Mouse (Mus musculus) gastrocnemius, postnatal 14 days (tissue): ENCODE results near the gene Kank3. TPM values are rescaled to one million over a fixed set of nuclear protein-coding genes. Genes with fewer than 3 reads are reported as not detected.

ENCODE experiments used
- DNase-seq: peaks from one replicate; pipeline ENCODE4 v3.0.0; 2021; ENCODE audit warnings: mixed read lengths
- intact Hi-C: fragments of 180-260 bp; cut with DNase I; formaldehyde crosslinking; loops from one replicate; pipeline ENCODE4 v1.15.1; 2025; ENCODE audit warnings: low total_unique reads
- long read RNA-seq, 2 experiments: library from polyadenylated mRNA; stranded (forward); transcript quantifications; one replicate each; pipeline ENCODE4 v2.0.0; 2021
- total RNA-seq, 2 experiments: library from RNA; stranded (reverse); gene quantifications; 2 replicates each; pipeline ENCODE4 v1.2.3; 2021

Kank3 gene
- total RNA-seq = 10 to 100 TPM; 20.8 to 35.1 TPM
- long read RNA-seq, experiment 1, transcript Kank3-201 (11 exons, 2,641 nt) = major isoform, 84 of 145 reads
- long read RNA-seq, experiment 1, partial matches to known transcripts = 26 of 145 reads
- long read RNA-seq, experiment 1, other reads (novel, unspliced or antisense) = 32 of 145 reads
- long read RNA-seq, experiment 2, transcript Kank3-201 (11 exons, 2,641 nt) = major isoform, 94 of 133 reads
- long read RNA-seq, experiment 2, partial matches to known transcripts = 17 of 133 reads
- long read RNA-seq, experiment 2, other reads (novel, unspliced or antisense) = 14 of 133 reads

DNA sequence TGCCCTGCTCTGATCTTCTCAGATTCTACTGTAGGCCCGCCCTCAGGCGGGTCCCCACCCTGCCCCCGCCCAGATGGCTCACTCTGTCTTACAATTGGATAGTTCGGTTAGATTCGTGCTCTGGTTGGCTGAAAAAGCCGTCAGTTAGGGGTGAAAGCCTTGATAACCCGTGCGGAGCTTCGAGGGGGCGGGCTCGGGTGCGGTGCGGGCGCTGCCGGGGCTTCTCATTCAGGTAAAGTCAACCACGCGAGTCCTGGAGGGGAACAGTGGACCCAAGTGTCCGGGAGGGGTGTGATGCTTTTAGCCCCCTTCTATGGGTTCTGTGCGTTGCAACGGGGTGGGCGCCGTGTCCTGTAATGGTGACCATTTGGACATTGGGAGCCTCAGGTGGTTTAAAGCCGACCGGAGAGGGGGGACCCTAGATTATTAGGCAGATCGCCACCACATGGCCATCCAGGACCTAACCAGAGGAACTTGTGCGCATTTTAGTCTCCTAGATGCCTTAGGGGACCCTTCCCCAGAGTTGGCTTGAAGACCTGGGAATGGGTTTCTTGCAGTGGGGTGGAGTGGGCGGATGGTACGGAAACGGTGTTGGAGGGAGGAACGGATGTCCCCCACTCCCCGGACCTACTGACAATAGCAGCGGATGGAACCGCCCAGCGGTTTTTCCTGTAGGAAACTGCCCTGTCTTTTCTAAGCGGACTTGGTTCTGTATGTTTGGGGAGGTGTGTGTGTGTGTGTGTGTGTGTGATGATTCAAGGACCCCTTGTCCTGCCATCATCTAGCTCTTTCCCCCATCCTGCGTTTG is at the start of gene Kank3:
Gene Kank3 (plus strand): TSS at position 186 of the 808 bp plus-strand sequence.
- intact Hi-C loops = no loop called here
- DNase-seq = peak; percentile 93

DNA sequence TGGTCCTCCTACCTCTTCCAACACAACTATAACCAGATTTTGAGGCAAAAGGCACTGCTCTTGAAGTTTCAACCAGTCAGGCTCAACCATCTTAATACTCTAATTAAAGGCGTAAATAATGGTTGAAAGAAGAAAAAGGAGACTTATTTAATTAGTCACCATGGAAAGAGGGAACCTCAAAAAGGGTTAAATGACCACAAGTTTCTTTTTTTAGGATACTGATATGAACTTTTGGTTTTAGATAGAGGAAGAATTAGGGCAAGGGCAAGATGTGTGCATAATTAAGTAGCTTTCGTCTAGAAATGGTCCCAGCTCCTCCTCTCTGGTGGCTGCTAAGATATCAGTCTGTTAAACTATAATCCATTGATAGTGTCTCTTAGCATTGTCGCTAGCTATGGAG is 43.9 kb upstream of the Kank3 start:
- DNase-seq = no peak
- intact Hi-C loops = no loop called here

GRCm38 (mm10) chr17:33771617-33772016 is 38.7 kb upstream of the Kank3 start:
- no peak for DNase-seq
- intact Hi-C loops = no loop called here

DNA sequence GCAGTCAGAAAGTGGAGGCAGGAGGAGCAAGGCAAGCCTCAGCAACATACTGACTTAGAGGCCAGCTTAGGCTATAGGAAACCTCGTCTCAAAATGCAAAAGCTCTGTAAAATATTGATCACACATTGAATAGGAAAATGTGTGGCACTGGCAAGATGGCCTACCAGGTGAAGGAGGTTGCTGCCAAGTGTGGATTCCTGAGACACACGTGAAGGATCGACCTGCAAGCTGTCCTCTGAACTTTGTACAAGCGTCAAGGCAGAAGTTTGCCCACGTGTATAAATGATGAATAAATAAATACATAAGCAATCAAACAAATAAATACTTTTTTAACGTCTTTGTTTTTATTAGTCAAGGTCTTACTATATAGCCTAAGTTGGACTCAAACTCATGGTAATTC is 36.9 kb upstream of the Kank3 start:
- DNase-seq = no peak
- intact Hi-C loops = no loop called here

- intact Hi-C loops = no loop called here
- no peak for DNase-seq
These were observed 36.3 kb upstream of the Kank3 start for GRCm38 (mm10) chr17:33773871-33774572.

DNA sequence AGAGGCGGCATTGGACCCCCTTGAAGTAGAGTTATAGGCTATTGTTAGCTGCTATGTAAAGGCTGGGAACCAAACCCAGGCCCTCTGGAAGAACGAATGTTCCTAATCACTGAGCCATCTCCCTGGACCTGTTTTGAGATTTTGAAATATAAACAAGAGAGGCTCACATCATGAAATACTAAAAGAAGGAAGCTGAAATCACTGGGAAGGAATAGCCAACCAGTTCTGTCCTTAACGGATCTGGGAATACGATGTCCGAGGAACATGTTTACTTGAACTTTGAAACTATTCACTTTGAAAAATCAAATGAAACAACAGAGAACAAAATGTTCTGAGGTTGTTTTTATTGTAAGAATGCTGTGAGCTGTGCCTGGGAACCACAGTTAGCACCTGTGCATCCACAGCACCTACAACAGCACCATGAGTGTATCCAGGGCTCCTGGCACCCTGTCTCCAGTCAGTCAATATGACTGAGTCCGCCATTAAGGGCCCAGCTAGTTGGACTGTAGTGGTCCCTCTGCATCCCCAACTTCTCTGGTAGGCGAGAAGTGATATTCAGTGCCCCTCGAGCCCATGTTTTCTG is 35.7 kb upstream of the Kank3 start:
- intact Hi-C loops = no loop called here
- DNase-seq = no peak

DNA sequence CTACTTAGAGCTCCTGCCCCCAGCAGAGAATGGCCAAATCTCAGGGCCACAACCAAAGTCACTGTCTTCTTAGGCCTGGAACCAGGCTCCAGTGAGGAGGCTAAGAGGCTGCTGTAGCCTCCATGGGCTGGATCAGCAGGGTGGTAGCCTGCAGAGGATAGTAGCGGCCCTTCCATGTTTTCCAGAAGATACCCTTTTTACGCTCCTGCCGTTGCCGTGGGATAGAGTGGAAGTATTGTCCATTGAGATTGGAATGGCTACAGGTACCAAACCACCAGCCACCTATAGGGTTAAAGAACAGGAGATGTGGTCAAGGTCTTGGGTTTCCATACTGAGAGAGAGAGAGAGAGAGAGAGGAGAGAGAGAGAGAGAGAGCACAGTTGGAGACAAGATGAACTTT is 35.0 kb upstream of the Kank3 start:
- intact Hi-C loops = no loop called here
- DNase-seq = no peak

DNA sequence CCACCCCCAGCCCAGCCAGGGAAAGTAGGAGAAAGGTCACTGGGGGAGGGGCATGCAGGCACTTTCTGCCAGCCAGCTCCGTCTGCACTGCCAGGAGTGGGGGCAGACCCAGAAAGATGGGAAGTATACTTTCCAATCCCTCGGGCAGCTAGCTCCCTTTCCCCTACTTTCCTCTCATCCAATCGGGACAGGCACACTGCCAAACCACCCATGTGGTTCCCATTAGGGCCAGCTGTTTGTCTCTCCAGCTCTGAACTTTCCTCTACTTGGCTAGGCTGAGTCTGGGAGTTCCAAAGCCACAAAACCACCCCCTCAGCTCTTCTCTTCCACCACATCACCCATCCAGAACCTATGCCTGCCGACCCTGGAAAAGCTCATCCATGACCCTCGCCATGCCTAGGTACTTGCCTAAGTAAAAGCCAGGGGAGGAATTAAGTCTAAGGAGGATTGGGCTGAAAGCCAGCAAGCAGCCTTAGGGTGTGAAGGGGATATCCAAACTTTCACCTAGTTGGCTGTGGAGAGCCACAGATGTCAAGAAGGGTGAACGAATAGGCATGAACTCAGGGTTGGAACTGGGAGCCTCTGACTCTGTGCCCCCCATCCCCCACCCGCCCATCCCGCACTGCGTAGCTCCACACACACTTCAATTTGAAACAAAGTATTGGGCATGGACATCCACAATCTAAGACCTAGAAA is 30.9 kb upstream of the Kank3 start:
- peak; percentile 96 for DNase-seq
- intact Hi-C loops = no loop called here

DNA sequence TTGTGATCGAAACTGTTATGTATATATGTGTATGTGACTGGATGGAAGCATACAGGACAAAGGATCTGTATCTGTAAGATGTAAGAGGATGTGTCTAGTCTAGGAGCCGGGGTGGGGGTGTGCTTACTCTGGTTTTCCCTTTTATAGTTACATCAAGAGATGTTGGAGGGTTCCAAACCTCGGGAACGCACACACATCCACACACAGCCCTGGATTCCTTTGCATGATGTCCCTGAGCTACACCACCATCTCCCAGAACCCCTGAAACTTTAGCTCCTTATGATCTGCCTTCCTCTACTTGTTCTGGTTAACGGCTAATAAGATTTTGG is 30.4 kb upstream of the Kank3 start:
- intact Hi-C loops = no loop called here

DNA sequence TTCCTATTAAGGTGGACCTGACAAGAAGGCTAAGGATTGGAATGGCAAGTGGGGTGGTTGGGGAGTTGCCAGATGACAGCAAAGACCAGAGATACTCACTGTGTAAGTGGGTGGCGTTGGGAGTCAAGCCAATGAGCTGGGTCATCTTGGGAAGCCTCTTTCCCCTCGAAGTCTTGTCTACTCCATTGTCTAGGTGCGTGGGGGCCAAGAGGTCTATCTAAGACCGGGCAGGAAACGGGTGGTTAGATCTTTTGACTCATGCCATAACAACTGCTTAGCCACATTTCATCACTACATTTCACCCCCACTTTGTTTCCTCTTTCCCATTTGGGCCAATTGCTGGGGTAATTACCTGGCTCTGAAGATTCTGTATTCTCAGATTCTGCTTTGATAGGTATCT is 29.9 kb upstream of the Kank3 start:
- peak; percentile 56 for DNase-seq

More for the DNA sequence above, 30.4 kb upstream of the Kank3 start:
- no peak for DNase-seq

GRCm38 (mm10) chr17:33781124-33781977 is 29.0 kb upstream of the Kank3 start, which contains the start of gene Angptl4:
TSS of gene Angptl4 (minus strand) at chr17:33781830.
- peak; percentile 83 for DNase-seq
- intact Hi-C loops = no loop called here

More for the DNA sequence above, 29.9 kb upstream of the Kank3 start:
- intact Hi-C loops = no loop called here

DNA sequence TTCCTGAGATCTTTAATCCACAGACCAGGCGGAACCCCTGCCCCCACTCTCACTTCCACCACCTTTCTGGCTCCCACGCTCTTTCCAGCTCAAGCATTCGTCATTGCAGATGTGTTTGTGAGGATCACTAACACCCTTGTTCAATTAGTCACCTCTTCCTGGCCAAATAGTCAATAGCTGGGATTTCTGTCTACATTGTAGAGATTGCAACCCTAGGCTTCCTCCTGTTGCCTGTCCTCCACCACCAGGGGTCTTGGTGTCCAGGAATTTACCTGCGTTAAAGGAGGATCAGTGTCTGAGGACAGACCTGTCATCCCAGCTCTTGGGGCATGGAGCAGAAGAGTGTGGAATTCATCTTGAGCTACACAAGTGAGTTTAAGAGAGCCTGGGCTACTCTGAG is 28.3 kb upstream of the Kank3 start:
- intact Hi-C loops = no loop called here
- DNase-seq = no peak

- intact Hi-C loops = no loop called here
- peak; percentile 86 for DNase-seq
These were observed 26.9 kb upstream of the Kank3 start for GRCm38 (mm10) chr17:33783408-33783807.

GRCm38 (mm10) chr17:33784939-33785338 is 25.4 kb upstream of the Kank3 start:
- DNase-seq = no peak
- intact Hi-C loops = no loop called here

DNA sequence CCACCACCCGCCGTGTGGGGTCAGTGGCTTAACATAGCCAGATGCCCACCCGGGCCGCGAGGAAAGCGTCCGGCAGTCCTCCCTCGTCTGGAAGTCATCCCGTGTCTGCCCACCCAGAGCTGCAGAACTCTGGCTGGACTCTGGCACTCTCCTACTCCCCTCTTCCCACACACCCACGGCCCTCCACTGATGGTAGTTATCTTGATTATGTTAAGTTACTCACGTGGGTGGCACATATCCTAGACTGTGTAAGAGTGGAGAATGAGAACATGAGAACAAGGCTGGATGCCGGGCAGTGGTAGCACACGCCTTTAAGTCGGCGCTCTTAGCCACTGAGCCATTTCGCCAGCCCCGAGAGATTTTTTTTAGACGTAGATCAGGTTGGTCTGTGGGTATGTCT is 23.9 kb upstream of the Kank3 start:
- no peak for DNase-seq
- intact Hi-C loops = no loop called here

DNA sequence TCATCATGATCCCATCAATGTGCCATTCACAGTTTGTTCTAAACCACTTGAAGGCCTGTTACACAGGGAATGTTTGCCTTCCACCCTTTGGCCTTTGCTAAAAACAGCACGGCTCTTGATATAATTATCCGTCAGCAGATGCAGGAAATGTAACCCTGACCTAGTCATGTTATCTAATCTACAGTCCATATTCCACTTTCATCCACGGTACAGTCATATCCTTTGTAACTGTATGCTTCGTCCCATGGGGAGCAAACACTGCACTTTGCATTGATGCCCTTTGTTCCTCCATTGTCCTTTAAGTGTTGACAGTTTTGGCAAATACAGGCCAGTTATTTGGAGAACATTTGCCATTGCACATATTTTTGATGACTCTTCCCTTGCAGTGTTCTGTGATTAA is 21.6 kb upstream of the Kank3 start:
- no peak for DNase-seq
- intact Hi-C loops = no loop called here

DNA sequence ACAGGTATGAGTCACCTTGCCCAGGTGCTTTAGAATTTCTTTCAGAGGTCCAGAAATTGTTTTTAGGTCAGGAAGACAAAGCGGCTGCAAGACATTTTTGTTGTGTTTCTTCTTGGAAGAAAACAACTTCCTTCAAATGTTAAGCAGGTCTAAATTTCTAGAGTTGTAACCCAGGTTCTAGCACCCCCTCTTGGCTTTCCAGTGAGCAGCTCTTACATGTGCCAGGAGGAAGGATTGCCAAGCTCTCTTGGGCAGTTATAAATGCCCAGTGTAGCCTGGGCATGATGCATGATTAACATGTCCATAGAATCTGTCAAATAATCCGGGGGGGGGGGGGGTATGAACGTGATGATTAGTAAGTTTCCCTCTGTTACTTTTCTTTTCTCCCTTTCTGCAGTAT is 12.0 kb upstream of the Kank3 start:
- intact Hi-C loops = no loop called here
- DNase-seq = no peak

GRCm38 (mm10) chr17:33799277-33799676 is 11.0 kb upstream of the Kank3 start:
- intact Hi-C loops = no loop called here
- no peak for DNase-seq

DNA sequence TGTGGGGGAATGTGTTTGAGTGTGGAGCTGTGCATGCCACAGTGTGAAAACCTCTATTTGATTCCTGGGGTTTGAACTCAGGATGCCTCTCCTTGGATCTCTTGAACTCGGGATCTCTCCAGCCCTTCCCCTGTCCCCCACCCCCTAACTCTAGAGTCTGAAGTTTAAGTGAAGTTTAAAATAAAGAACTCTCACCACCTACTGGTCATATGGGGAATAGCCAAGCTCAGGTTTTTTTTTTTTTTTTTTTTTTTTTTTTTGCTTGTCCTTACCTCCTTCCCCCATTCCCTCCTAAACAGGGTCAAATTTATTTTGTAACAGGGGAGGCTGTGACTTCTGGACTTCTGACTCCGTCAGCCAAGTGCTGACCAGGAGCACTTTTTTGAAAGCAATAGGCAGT is 8.1 kb upstream of the Kank3 start:
- DNase-seq = no peak
- intact Hi-C loops = loop anchor here (5.0 kb wide), 1 partner anchor 55 kb away; no protein-coding TSS in a partner anchor
